Mouse (Mus musculus): Measurements from ENCODE around the gene Map3k5. TPM values are rescaled to one million over a fixed set of nuclear protein-coding genes. Genes with fewer than 3 reads are reported as not detected.
A peak's percentile ranks its signal among the peaks of the same experiment; 100 is the strongest.
"Not testable (repeated sequence)": the region's sequence is repeated elsewhere in the genome, so short reads cannot be mapped to it uniquely, and the experiment has no call there.

The Map3k5 gene
- polyA plus RNA-seq, 1 experiment from 2014 or later: 2.2 TPM

GRCm38 (mm10) chr10:19911583-19911982, 22.7 kb upstream of the Map3k5 start:
- WGBS: 22% methylated on average over 1 of the region's 1 CpGs
- Histone ChIP-seq H3K36me3 (ENCODE audit: insufficient read depth, low read length) (no peaks in the 10 kb centered on the region), H3K27me3 (ENCODE audit: insufficient read depth, low read length) (no peaks in the 10 kb centered on the region), H3K4me2 (ENCODE audit: low read length) (no peak overlapping the region), H3K4me3 (replicated peaks; ENCODE audit: low read depth, low read length) (no peak overlapping the region), H3K9ac (ENCODE audit: low read depth, low read length) (no peak overlapping the region), H3K4me1 (replicated peaks; ENCODE audit: insufficient read depth, low read length) (no peaks in the 10 kb centered on the region), H3K27ac (no peak overlapping the region), H3K9me3 (replicated peaks; ENCODE audit: low read length) (no peaks in the 10 kb centered on the region)
- no peak for ATAC-seq (replicated peaks; ENCODE audit: low FRiP score, low read depth)
- TF ChIP-seq CTCF (IDR thresholded peaks at IDR 0.05; ENCODE audit: low read depth): peak; percentile 78
- DNase-seq (ENCODE audit: low spot score): peak; percentile 72

GRCm38 (mm10) chr10:19913806-19914205, 20.5 kb upstream of the Map3k5 start:
- Histone ChIP-seq H3K9ac (ENCODE audit: low read depth, low read length) (no peak overlapping the region), H3K36me3 (ENCODE audit: insufficient read depth, low read length) (no peaks in the 10 kb centered on the region), H3K4me1 (replicated peaks; ENCODE audit: insufficient read depth, low read length) (no peaks in the 10 kb centered on the region), H3K27ac (no peak overlapping the region), H3K4me3 (replicated peaks; ENCODE audit: low read depth, low read length) (no peak overlapping the region), H3K27me3 (ENCODE audit: insufficient read depth, low read length) (no peaks in the 10 kb centered on the region), H3K9me3 (replicated peaks; ENCODE audit: low read length) (no peaks in the 10 kb centered on the region), H3K4me2 (ENCODE audit: low read length) (no peak overlapping the region)
- no peak for TF ChIP-seq CTCF (IDR thresholded peaks at IDR 0.05; ENCODE audit: low read depth)
- DNase-seq (ENCODE audit: low spot score): no peak
- 85% methylated on average over 4 of the region's 4 CpGs for WGBS
- no peak for ATAC-seq (replicated peaks; ENCODE audit: low FRiP score, low read depth)

GRCm38 (mm10) chr10:19915301-19915700, 19.0 kb upstream of the Map3k5 start:
- H3K4me2 ChIP-seq (ENCODE audit: low read length): no peak overlapping the region
- no peak overlapping the region for H3K27ac ChIP-seq
- TF ChIP-seq CTCF (IDR thresholded peaks at IDR 0.05; ENCODE audit: low read depth): peak; percentile 75
- H3K4me3 ChIP-seq (replicated peaks; ENCODE audit: low read depth, low read length): no peak overlapping the region
- 55% methylated on average over 1 of the region's 1 CpGs for WGBS
- no peaks in the 10 kb centered on the region for H3K4me1 ChIP-seq (replicated peaks; ENCODE audit: insufficient read depth, low read length)
- H3K9me3 ChIP-seq (replicated peaks; ENCODE audit: low read length): no peaks in the 10 kb centered on the region
- H3K27me3 ChIP-seq (ENCODE audit: insufficient read depth, low read length): no peaks in the 10 kb centered on the region
- no peak overlapping the region for H3K9ac ChIP-seq (ENCODE audit: low read depth, low read length)
- peak; percentile 73 for ATAC-seq (replicated peaks; ENCODE audit: low FRiP score, low read depth)
- no peaks in the 10 kb centered on the region for H3K36me3 ChIP-seq (ENCODE audit: insufficient read depth, low read length)
- peak; percentile 83 for DNase-seq (ENCODE audit: low spot score)

- Histone ChIP-seq H3K4me1 (replicated peaks; ENCODE audit: insufficient read depth, low read length) (no peaks in the 10 kb centered on the region), H3K27ac (no peak overlapping the region), H3K9me3 (replicated peaks; ENCODE audit: low read length) (no peaks in the 10 kb centered on the region), H3K4me3 (replicated peaks; ENCODE audit: low read depth, low read length) (no peak overlapping the region), H3K9ac (ENCODE audit: low read depth, low read length) (no peak overlapping the region), H3K27me3 (ENCODE audit: insufficient read depth, low read length) (no peaks in the 10 kb centered on the region), H3K36me3 (ENCODE audit: insufficient read depth, low read length) (no peaks in the 10 kb centered on the region), H3K4me2 (ENCODE audit: low read length) (no peak overlapping the region)
- no peak for TF ChIP-seq CTCF (IDR thresholded peaks at IDR 0.05; ENCODE audit: low read depth)
- WGBS: 60% methylated on average over 4 of the region's 4 CpGs
- no peak for DNase-seq (ENCODE audit: low spot score)
- ATAC-seq (replicated peaks; ENCODE audit: low FRiP score, low read depth): no peak
These were observed 11.9 kb upstream of the Map3k5 start for GRCm38 (mm10) chr10:19922410-19922809.

- no peak overlapping the region for H3K4me2 ChIP-seq (ENCODE audit: low read length)
- H3K9ac ChIP-seq (ENCODE audit: low read depth, low read length): no peak overlapping the region
- no peaks in the 10 kb centered on the region for H3K36me3 ChIP-seq (ENCODE audit: insufficient read depth, low read length)
- no peaks in the 10 kb centered on the region for H3K9me3 ChIP-seq (replicated peaks; ENCODE audit: low read length)
- DNase-seq (ENCODE audit: low spot score) (no peak), ATAC-seq (replicated peaks; ENCODE audit: low FRiP score, low read depth) (no peak)
- no peak for TF ChIP-seq CTCF (IDR thresholded peaks at IDR 0.05; ENCODE audit: low read depth)
- WGBS: 69% methylated on average over 2 of the region's 2 CpGs
- no peaks in the 10 kb centered on the region for H3K27me3 ChIP-seq (ENCODE audit: insufficient read depth, low read length)
- H3K4me3 ChIP-seq (replicated peaks; ENCODE audit: low read depth, low read length): no peak overlapping the region
- no peak overlapping the region for H3K27ac ChIP-seq
- H3K4me1 ChIP-seq (replicated peaks; ENCODE audit: insufficient read depth, low read length): no peaks in the 10 kb centered on the region
These were observed 10.0 kb upstream of the Map3k5 start for GRCm38 (mm10) chr10:19924256-19924655.

- not testable (repeated sequence) for H3K4me3 ChIP-seq (replicated peaks; ENCODE audit: low read depth, low read length); H3K9ac ChIP-seq (ENCODE audit: low read depth, low read length); H3K27ac ChIP-seq; DNase-seq (ENCODE audit: low spot score); H3K4me2 ChIP-seq (ENCODE audit: low read length); H3K4me1 ChIP-seq (replicated peaks; ENCODE audit: insufficient read depth, low read length); H3K36me3 ChIP-seq (ENCODE audit: insufficient read depth, low read length); ATAC-seq (replicated peaks; ENCODE audit: low FRiP score, low read depth); H3K27me3 ChIP-seq (ENCODE audit: insufficient read depth, low read length); H3K9me3 ChIP-seq (replicated peaks; ENCODE audit: low read length)
- 84% methylated on average over 4 of the region's 4 CpGs for WGBS
These were observed 7.8 kb upstream of the Map3k5 start for GRCm38 (mm10) chr10:19926391-19926897.

- no peak for ATAC-seq (replicated peaks; ENCODE audit: low FRiP score, low read depth)
- TF ChIP-seq CTCF (IDR thresholded peaks at IDR 0.05; ENCODE audit: low read depth): no peak
- no peaks in the 10 kb centered on the region for H3K4me1 ChIP-seq (replicated peaks; ENCODE audit: insufficient read depth, low read length)
These were observed 6.1 kb upstream of the Map3k5 start for GRCm38 (mm10) chr10:19928205-19928604.

More at GRCm38 (mm10) chr10:19928205-19928604, 6.1 kb upstream of the Map3k5 start:
- no peaks in the 10 kb centered on the region for H3K36me3 ChIP-seq (ENCODE audit: insufficient read depth, low read length)
- no peaks in the 10 kb centered on the region for H3K9me3 ChIP-seq (replicated peaks; ENCODE audit: low read length)
- no peaks in the 10 kb centered on the region for H3K27me3 ChIP-seq (ENCODE audit: insufficient read depth, low read length)
- H3K4me3 ChIP-seq (replicated peaks; ENCODE audit: low read depth, low read length): no peak overlapping the region
- WGBS: 64% methylated on average over 1 of the region's 1 CpGs
- no peak overlapping the region for H3K4me2 ChIP-seq (ENCODE audit: low read length)
- no peak overlapping the region for H3K27ac ChIP-seq
- DNase-seq (ENCODE audit: low spot score): no peak
- no peak overlapping the region for H3K9ac ChIP-seq (ENCODE audit: low read depth, low read length)

All from kidney, postnatal 0 days (tissue).